8 mouse cellular contexts compared by ENCODE assay signal in genomic region chr13:12726831-12727230, GRCm38 (mm10).
A peak's percentile ranks its signal among the peaks of the same experiment; 100 is the strongest.
DNase-seq lines count a peak whose midpoint lies in the region; ATAC-seq and TF ChIP-seq lines count a peak whose summit lies in the region.
"Not testable (repeated sequence)": the region's sequence is repeated elsewhere in the genome, so short reads cannot be mapped to it uniquely, and the experiment has no call there.

No protein-coding gene starts in this region.

- ATAC-seq in Patski; liver, embryonic 14.5 days (ENCODE audit: insufficient read depth); midbrain, postnatal 0 days (ENCODE audit: low FRiP score): not testable (repeated sequence)

- DNase-seq in 3T3-L1 (ENCODE audit: low read depth, low spot score), result peak; percentile 47
- DNase-seq in Patski (ENCODE audit: low read depth, low spot score); gastrocnemius, adult 2 months; liver, embryonic 14.5 days (ENCODE audit: low read depth in 3 of 3, low spot score in 3 of 3); midbrain, postnatal 0 days (ENCODE audit: low spot score): not testable (repeated sequence)
- peak; percentile 3 to 4 for DNase-seq in cerebellum, adult 18-20 months
- DNase-seq in kidney, adult 2 months, result peak; percentile 29
- DNase-seq in testis, postnatal 10 days (ENCODE audit: low spot score), result peak; percentile 51

- TF ChIP-seq CTCF in Patski (IDR thresholded peaks at IDR 0.05), result peak; percentile 63
- TF ChIP-seq CTCF in gastrocnemius, adult 2 months (IDR thresholded peaks at IDR 0.05), result peak; percentile 55
- not testable (repeated sequence) for TF ChIP-seq CTCF in kidney, adult 2 months (conservative IDR thresholded peaks at IDR 0.05; ENCODE audit: insufficient read depth, insufficient read length, low read depth, low read length)
- peak; percentile 50 for TF ChIP-seq CTCF in liver, embryonic 14.5 days (IDR thresholded peaks at IDR 0.05; ENCODE audit: low read depth)
- TF ChIP-seq CTCF in midbrain, postnatal 0 days (IDR thresholded peaks at IDR 0.05), result peak; percentile 30; the same call in 1 of the 2 replicates

- in situ Hi-C loops in Patski (cut with MboI; ENCODE audit: low pct_unique_long_range_greater_than_20kb), result not testable (repeated sequence)

- not testable (repeated sequence) for TF ChIP-seq POLR2A in kidney, adult 2 months (IDR thresholded peaks at IDR 0.05; ENCODE audit: low read depth, low read length)

- H3K9me3 ChIP-seq in liver, embryonic 14.5 days (ENCODE audit: control insufficient read depth, low read length); midbrain, postnatal 0 days (ENCODE audit: low read length): not testable (repeated sequence)

- not testable (repeated sequence) for H3K9ac ChIP-seq in liver, embryonic 14.5 days (replicated peaks); midbrain, postnatal 0 days (replicated peaks; ENCODE audit: low read length, poor library complexity, severe bottlenecking)

- intact Hi-C loops in gastrocnemius, adult 2 months (cut with DNase I), result loop anchor here (10.0 kb wide), 1 partner anchor 728 kb away; no protein-coding TSS in a partner anchor

- not testable (repeated sequence) for TF ChIP-seq EP300 in liver, embryonic 14.5 days (IDR thresholded peaks at IDR 0.05; ENCODE audit: low read depth)

- not testable (repeated sequence) for H3K27me3 ChIP-seq in Patski; kidney, adult 2 months (replicated peaks; ENCODE audit: control insufficient read depth, insufficient read depth, low read length); liver, embryonic 14.5 days (ENCODE audit: control insufficient read depth, insufficient read depth, low read length); midbrain, postnatal 0 days (ENCODE audit: insufficient read depth, low read length)

- H3K4me1 ChIP-seq in kidney, adult 2 months (ENCODE audit: control insufficient read depth, insufficient read depth, low read length); liver, embryonic 14.5 days (replicated peaks; ENCODE audit: control insufficient read depth in 2 of 2, insufficient read depth in 2 of 2, low read length in 1 of 2); midbrain, postnatal 0 days (ENCODE audit: insufficient read depth, low read length): not testable (repeated sequence)

- H3K36me3 ChIP-seq in kidney, adult 2 months (ENCODE audit: control insufficient read depth, insufficient read depth, low read length); liver, embryonic 14.5 days (replicated peaks; ENCODE audit: control insufficient read depth, insufficient read depth, low read depth); midbrain, postnatal 0 days (ENCODE audit: insufficient read depth, low read length): not testable (repeated sequence)

- not testable (repeated sequence) for H3K4me2 ChIP-seq in liver, embryonic 14.5 days (ENCODE audit: low read depth); midbrain, postnatal 0 days (ENCODE audit: low read depth, low read length, poor library complexity, severe bottlenecking)

- not testable (repeated sequence) for H3K4me3 ChIP-seq in gastrocnemius, adult 2 months; kidney, adult 2 months (ENCODE audit: insufficient read depth, low read depth, low read length); liver, embryonic 14.5 days (ENCODE audit: insufficient read depth in 1 of 2, low read depth in 2 of 2, low read length in 2 of 2); midbrain, postnatal 0 days (ENCODE audit: low read depth, low read length)

- CTCF ChIA-PET in Patski (lab: Charles Lee), result not testable (repeated sequence)

- POLR2A ChIA-PET in Patski (lab: Charles Lee), result not testable (repeated sequence)

- not testable (repeated sequence) for H3K27ac ChIP-seq in gastrocnemius, adult 2 months; kidney, adult 2 months (ENCODE audit: insufficient read depth, low read depth, low read length); liver, embryonic 14.5 days; midbrain, postnatal 0 days (ENCODE audit: low read depth, low read length)
